Mouse (Mus musculus) common myeloid progenitor, adult 5-6 weeks (primary cell): ENCODE data around the gene Atp11b. TPM values are rescaled to one million over a fixed set of nuclear protein-coding genes. Genes with fewer than 3 reads are reported as not detected.

Experiments used
- ATAC-seq: replicated peaks from 2 replicates; pipeline ENCODE4 v1.8.0; 2016; ENCODE audit warnings: low read depth, mild to moderate bottlenecking, moderate TSS enrichment, inconsistent platforms; ENCODE audit not compliant: poor library complexity, severe bottlenecking
- total RNA-seq: library from RNA; stranded (forward); fragments of 200-1000, 187-1606 nt; gene quantifications from 2 replicates; pipeline ENCODE4 v1.2.3, GENCODE M21; 2017

The Atp11b gene
- total RNA-seq = 122 and 158 TPM in 2 replicates

- peak; percentile 81 for ATAC-seq
Observed at GRCm38 (mm10) chr3:35753825-35754767, at the start of gene Atp11b. Gene Atp11b, plus strand, starts transcription at chr3:35754106.

GRCm38 (mm10) chr3:35704328-35704613 lies 49.6 kb upstream of the Atp11b start:
- no peak for ATAC-seq

GRCm38 (mm10) chr3:35719531-35720205 lies 34.2 kb upstream of the Atp11b start:
- ATAC-seq = no peak

GRCm38 (mm10) chr3:35720801-35721200 lies 33.1 kb upstream of the Atp11b start:
- ATAC-seq = peak; percentile 88

GRCm38 (mm10) chr3:35721818-35722446 lies 32.0 kb upstream of the Atp11b start:
- ATAC-seq = no peak; the same call in 1 of the 2 replicates

- no peak for ATAC-seq
Observed at GRCm38 (mm10) chr3:35722811-35723210, 31.1 kb upstream of the Atp11b start.

GRCm38 (mm10) chr3:35723586-35724322 lies 30.2 kb upstream of the Atp11b start:
- no peak for ATAC-seq

- no peak for ATAC-seq
Observed at GRCm38 (mm10) chr3:35725096-35725495, 28.8 kb upstream of the Atp11b start.

GRCm38 (mm10) chr3:35726936-35727335 lies 27.0 kb upstream of the Atp11b start:
- no peak for ATAC-seq

GRCm38 (mm10) chr3:35729490-35729889 lies 24.4 kb upstream of the Atp11b start:
- ATAC-seq = no peak

GRCm38 (mm10) chr3:35731981-35732777 lies 21.7 kb upstream of the Atp11b start:
- ATAC-seq = peak; percentile 97

GRCm38 (mm10) chr3:35732778-35733147 lies 21.1 kb upstream of the Atp11b start:
- ATAC-seq = peak; percentile 24; the same call in 1 of the 2 replicates

- ATAC-seq = no peak
Observed at GRCm38 (mm10) chr3:35734509-35734908, 19.4 kb upstream of the Atp11b start.

- no peak for ATAC-seq
Observed at GRCm38 (mm10) chr3:35738071-35738470, 15.8 kb upstream of the Atp11b start.

GRCm38 (mm10) chr3:35745010-35745409 lies 8.9 kb upstream of the Atp11b start:
- no peak for ATAC-seq

GRCm38 (mm10) chr3:35746840-35747456 lies 7.0 kb upstream of the Atp11b start:
- 0 out of 2 replicates have a peak, but pooled peaks have one; percentile 23 for ATAC-seq

GRCm38 (mm10) chr3:35750286-35750685 lies 3.6 kb upstream of the Atp11b start:
- ATAC-seq = no peak

- ATAC-seq = no peak
Observed at GRCm38 (mm10) chr3:35751724-35752123, 2.2 kb upstream of the Atp11b start.

GRCm38 (mm10) chr3:35762735-35763134 lies 8.8 kb downstream of the Atp11b start:
- 0 out of 2 replicates have a peak, but pooled peaks have one; percentile 21 for ATAC-seq
